Mouse (Mus musculus): Measurements from ENCODE around the gene Smarcad1.

DNA sequence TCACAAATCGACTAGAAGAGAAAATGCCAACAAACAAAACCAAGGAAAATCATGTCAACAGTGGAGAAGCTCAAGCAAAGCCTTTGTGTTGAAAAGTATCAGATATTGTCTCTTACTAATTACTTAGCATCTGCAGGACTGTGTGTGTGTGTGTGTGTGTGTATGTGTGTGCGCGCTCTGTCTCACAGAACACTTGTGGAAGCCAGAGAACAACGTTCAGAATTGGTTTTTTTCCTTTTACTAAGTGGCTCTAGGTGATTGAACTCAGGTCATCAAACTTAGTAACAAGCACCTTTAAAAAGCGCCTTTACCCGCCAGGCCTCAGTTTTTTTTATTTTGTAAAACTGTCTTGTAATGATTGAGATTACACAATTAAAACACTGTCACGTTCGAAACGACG lies 451 bp upstream of the Smarcad1 start:
- TF ChIP-seq CTCF (IDR thresholded peaks at IDR 0.05; ENCODE audit: low read depth) (no peak), EP300 (IDR thresholded peaks at IDR 0.05; ENCODE audit: low read depth) (no peak)
